14 mouse cellular contexts compared by ENCODE assay signal in genomic region chr16:38729139-38729538, GRCm38 (mm10). TPM values are rescaled to one million over a fixed set of nuclear protein-coding genes. Genes with fewer than 3 reads are reported as not detected.
A peak's percentile ranks its signal among the peaks of the same experiment; 100 is the strongest.
DNase-seq lines count a peak whose midpoint lies in the region; ATAC-seq lines count a peak whose summit lies in the region.
"Had no signal": no experiment of that assay in that cellular context is flagged by ENCODE, and none has a peak within 500 bp of the region (broad histone marks: within the 10 kb centered on the region; RNA-seq: fewer than 3 reads in every experiment).

No protein-coding gene starts in this region.

- 0 out of 2 replicates have a peak overlapping the region, but pooled peaks have one; percentile 3 for H3K4me2 ChIP-seq in kidney, embryonic 15.5 days
- H3K4me2 ChIP-seq: liver, embryonic 12.5 days; midbrain, embryonic 11.5 days had no signal

- peak; percentile 33; the same call in 1 of the 2 replicates for ATAC-seq in kidney, embryonic 15.5 days (replicated peaks; ENCODE audit: low FRiP score)
- ATAC-seq in megakaryocyte progenitor cell, adult 5-6 weeks (replicated peaks; ENCODE audit: poor library complexity): no peak
- ATAC-seq: liver, embryonic 12.5 days had no signal

- no peaks in the 10 kb centered on the region for H3K36me3 ChIP-seq in kidney, embryonic 15.5 days
- H3K36me3 ChIP-seq: G1E; hindbrain, embryonic 10.5 days; liver, embryonic 12.5 days; stomach, embryonic 15.5 days had no signal

- intact Hi-C loops in heart, postnatal 25 days (cut with DNase I): loop anchor here (10.0 kb wide), 1 partner anchor 194 kb away; no protein-coding TSS in a partner anchor

- no peak overlapping the region for H3K27ac ChIP-seq in kidney, embryonic 15.5 days
- H3K27ac ChIP-seq in brown adipose tissue, adult 24 weeks (replicated peaks; ENCODE audit: low read depth, low read length): peak overlapping the region; percentile 71
- H3K27ac ChIP-seq: hindbrain, embryonic 10.5 days; liver, embryonic 12.5 days; stomach, embryonic 15.5 days had no signal

- H3K4me3 ChIP-seq in kidney, embryonic 15.5 days (replicated peaks): no peak overlapping the region
- no peak overlapping the region for H3K4me3 ChIP-seq in brown adipose tissue, adult 24 weeks (ENCODE audit: insufficient read depth, low read depth, low read length)
- H3K4me3 ChIP-seq: hindbrain, embryonic 10.5 days; liver, embryonic 12.5 days had no signal

- WGBS in kidney, embryonic 15.5 days: 80% methylated on average over 6 of the region's 6 CpGs

- H3K9me3 ChIP-seq in kidney, embryonic 15.5 days (replicated peaks): no peaks in the 10 kb centered on the region
- H3K9me3 ChIP-seq: G1E; hindbrain, embryonic 10.5 days; liver, embryonic 12.5 days; stomach, embryonic 15.5 days had no signal

- H3K4me1 ChIP-seq in kidney, embryonic 15.5 days: peaks cover 17% of the 10 kb centered on the region
- H3K4me1 ChIP-seq in brown adipose tissue, adult 24 weeks (ENCODE audit: control insufficient read depth, insufficient read depth, insufficient read length, low read length): 0 out of 2 replicates have a peak, but pooled peaks cover 3% of the 10 kb centered on the region
- H3K4me1 ChIP-seq: liver, embryonic 12.5 days had no signal

- DNase-seq in heart, adult 11 months: peak; percentile 89
- no peak for DNase-seq in heart, postnatal 25 days (ENCODE audit: low spot score)
- DNase-seq in kidney, postnatal 10 days: no peak
- peak; percentile 4 for DNase-seq in heart, postnatal 4 days
- no peak for DNase-seq in MN1 (ENCODE audit: low spot score)
- DNase-seq: cerebellum, adult 11-12 months had no signal

- no peaks in the 10 kb centered on the region for H3K27me3 ChIP-seq in kidney, embryonic 15.5 days
- H3K27me3 ChIP-seq: stomach, embryonic 15.5 days had no signal

- H3K9ac ChIP-seq in kidney, embryonic 15.5 days: no peak overlapping the region
- H3K9ac ChIP-seq: liver, embryonic 12.5 days; stomach, embryonic 15.5 days had no signal

RNA-seq across cellular contexts. Expression of gene B4galt4, which starts 12.9 kb away (rescaled TPM):
- total RNA-seq in heart, postnatal 25 days (2021): 10 to 100 TPM in 1 of 2 experiments, 1 to 10 TPM in 1; 9.2 to 11.0 TPM
- polyA plus RNA-seq in kidney, embryonic 15.5 days (2015; fragmentation: Nextera tagmentation; extraction: Ambion mirVana): 29.0 and 30.6 TPM in 2 replicates
- 2.4 and 3.5 TPM in 2 replicates for polyA plus RNA-seq in brown adipose tissue, adult 24 weeks (2012; ENCODE audit: insufficient read depth, insufficient read length, missing spikeins)
- 10 to 100 TPM; 10.1 to 13.1 TPM for total RNA-seq in heart, postnatal 4 days (2021)
- total RNA-seq in megakaryocyte progenitor cell, adult 5-6 weeks (2015): 40.2 and 42.0 TPM in 2 replicates
- 56.4 and 61.7 TPM in 2 replicates for total RNA-seq in megakaryocyte progenitor cell, adult 5-6 weeks (2017)
- total RNA-seq: G1E had no signal
- polyA plus RNA-seq: G1E had no signal

RNA-seq across cellular contexts. Expression of gene Arhgap31, which starts 16.1 kb away (rescaled TPM):
- 10 to 100 TPM; 34.8 to 48.2 TPM for total RNA-seq in heart, postnatal 25 days (2021)
- polyA plus RNA-seq in kidney, embryonic 15.5 days (2015; fragmentation: Nextera tagmentation; extraction: Ambion mirVana): 10.4 and 12.6 TPM in 2 replicates
- 7.5 and 9.7 TPM in 2 replicates for polyA plus RNA-seq in brown adipose tissue, adult 24 weeks (2012; ENCODE audit: insufficient read depth, insufficient read length, missing spikeins)
- total RNA-seq in heart, postnatal 4 days (2021): 10 to 100 TPM; 68.2 to 73.4 TPM
- total RNA-seq in megakaryocyte progenitor cell, adult 5-6 weeks (2015): 12.8 and 15.6 TPM in 2 replicates
- 6.5 and 7.2 TPM in 2 replicates for total RNA-seq in megakaryocyte progenitor cell, adult 5-6 weeks (2017)

Comparison
In these comparisons a context has a peak if more than half of its experiments do, and no peak if none do; other contexts are left out.
1. DNase-seq: peak in heart, adult 11 months (single experiment) and heart, postnatal 4 days (single experiment); none in heart, postnatal 25 days (single experiment), kidney, postnatal 10 days (single experiment) and MN1 (single experiment).